ENCODE assay signal across 25 mouse cellular contexts in genomic region chr5:24191821-24192220, GRCm38 (mm10).
"Had no signal": no experiment of that assay in that cellular context is flagged by ENCODE, and none has a peak within 500 bp of the region (broad histone marks: within the 10 kb centered on the region; RNA-seq: fewer than 3 reads in every experiment).

No protein-coding gene starts in this region.

- DNase-seq: forebrain, postnatal 0 days; gastrocnemius, postnatal 14 days; gastrocnemius, postnatal 36 days; heart, adult 2 months; heart, postnatal 10 days; heart, postnatal 4 days; kidney, adult 2 months; kidney, adult 9 months; kidney, postnatal 14 days; kidney, postnatal 36 days; layer of hippocampus, adult 9-11 months; layer of hippocampus, postnatal 36 days; liver had no signal

- H3K4me2 ChIP-seq: heart, embryonic 11.5 days; hindbrain, embryonic 12.5 days; hindbrain, embryonic 14.5 days; intestine, embryonic 15.5 days; kidney, embryonic 15.5 days; limb, embryonic 12.5 days had no signal

- ATAC-seq: forebrain, postnatal 0 days; hindbrain, embryonic 16.5 days; inflammation-experienced regulatory T-cells, adult 6 months; intestine, embryonic 15.5 days; intestine, postnatal 0 days had no signal

- H3K36me3 ChIP-seq: kidney, embryonic 15.5 days; limb, embryonic 10.5 days; limb, embryonic 12.5 days had no signal

- H3K9me3 ChIP-seq: hindbrain, embryonic 12.5 days; intestine, embryonic 15.5 days; kidney, embryonic 15.5 days; limb, embryonic 10.5 days had no signal

- H3K27me3 ChIP-seq: hindbrain, embryonic 12.5 days; intestine, embryonic 15.5 days; kidney, embryonic 15.5 days; limb, embryonic 12.5 days had no signal

- H3K4me1 ChIP-seq: hindbrain, embryonic 12.5 days; intestine, embryonic 15.5 days; kidney, embryonic 15.5 days; limb, embryonic 10.5 days; limb, embryonic 12.5 days had no signal

- H3K4me3 ChIP-seq: heart, adult 2 months; hindbrain, embryonic 10.5 days; hindbrain, embryonic 12.5 days; intestine, embryonic 15.5 days; kidney, embryonic 15.5 days; limb, embryonic 10.5 days; limb, embryonic 12.5 days had no signal

- H3K9ac ChIP-seq: forebrain, postnatal 0 days; hindbrain, embryonic 12.5 days; hindbrain, embryonic 14.5 days; intestine, embryonic 15.5 days; kidney, embryonic 15.5 days; limb, embryonic 12.5 days had no signal

- H3K27ac ChIP-seq: heart, adult 2 months; hindbrain, embryonic 10.5 days; hindbrain, embryonic 12.5 days; hindbrain, embryonic 14.5 days; intestine, embryonic 15.5 days; kidney, embryonic 15.5 days; kidney, postnatal 0 days; limb, embryonic 10.5 days; limb, embryonic 12.5 days had no signal
